Mouse (Mus musculus): ENCODE data around the gene Heatr5a. TPM values are rescaled to one million over a fixed set of nuclear protein-coding genes. Genes with fewer than 3 reads are reported as not detected.

Gene Heatr5a
- total RNA-seq, 2 experiments from 2014 or later, result 23.1 to 25.0 TPM

- DNase-seq (ENCODE audit: low spot score in 2 of 2), result no peak
These were observed 121.2 kb downstream of the Heatr5a start for GRCm38 (mm10) chr12:51849902-51850301.

GRCm38 (mm10) chr12:51847953-51848680, 123.0 kb downstream of the Heatr5a start:
- DNase-seq (ENCODE audit: low spot score in 2 of 2), result peak in 1 of 2 experiments; percentile 35

GRCm38 (mm10) chr12:51845261-51845660, 125.9 kb downstream of the Heatr5a start:
- no peak for DNase-seq (ENCODE audit: low spot score in 2 of 2)

- DNase-seq (ENCODE audit: low spot score in 2 of 2), result peak; percentile 94
These were observed 126.3 kb downstream of the Heatr5a start for GRCm38 (mm10) chr12:51844771-51845256.

GRCm38 (mm10) chr12:51843576-51844520, 127.3 kb downstream of the Heatr5a start:
- no peak for DNase-seq (ENCODE audit: low spot score in 2 of 2)

- no peak for DNase-seq (ENCODE audit: low spot score in 2 of 2)
These were observed 128.8 kb downstream of the Heatr5a start for GRCm38 (mm10) chr12:51842081-51842864.

- no peak for DNase-seq (ENCODE audit: low spot score in 2 of 2)
These were observed 131.3 kb downstream of the Heatr5a start for GRCm38 (mm10) chr12:51839856-51840255.

- DNase-seq (ENCODE audit: low spot score in 2 of 2), result no peak
These were observed 135.9 kb downstream of the Heatr5a start for GRCm38 (mm10) chr12:51835219-51835618.

- DNase-seq (ENCODE audit: low spot score in 2 of 2), result no peak
These were observed 139.2 kb downstream of the Heatr5a start for GRCm38 (mm10) chr12:51831931-51832330.

GRCm38 (mm10) chr12:51831296-51831695, 139.8 kb downstream of the Heatr5a start:
- no peak for DNase-seq (ENCODE audit: low spot score in 2 of 2)

GRCm38 (mm10) chr12:51830671-51831070, 140.4 kb downstream of the Heatr5a start:
- no peak for DNase-seq (ENCODE audit: low spot score in 2 of 2)

- no peak for DNase-seq (ENCODE audit: low spot score in 2 of 2)
These were observed 141.1 kb downstream of the Heatr5a start for GRCm38 (mm10) chr12:51830077-51830402.

- DNase-seq (ENCODE audit: low spot score in 2 of 2), result peak; percentile 83
These were observed 141.6 kb downstream of the Heatr5a start, which contains the start of gene Hectd1 for GRCm38 (mm10) chr12:51829290-51830076. TSS of gene Hectd1 (minus strand) at chr12:51829536.

- peak in 1 of 2 experiments; percentile 62 for DNase-seq (ENCODE audit: low spot score in 2 of 2)
These were observed 142.3 kb downstream of the Heatr5a start for GRCm38 (mm10) chr12:51828716-51829289.

GRCm38 (mm10) chr12:51827958-51828650, 143.0 kb downstream of the Heatr5a start:
- DNase-seq (ENCODE audit: low spot score in 2 of 2), result no peak
